Mouse (Mus musculus): ENCODE measurements around the gene Styxl1.

DNA sequence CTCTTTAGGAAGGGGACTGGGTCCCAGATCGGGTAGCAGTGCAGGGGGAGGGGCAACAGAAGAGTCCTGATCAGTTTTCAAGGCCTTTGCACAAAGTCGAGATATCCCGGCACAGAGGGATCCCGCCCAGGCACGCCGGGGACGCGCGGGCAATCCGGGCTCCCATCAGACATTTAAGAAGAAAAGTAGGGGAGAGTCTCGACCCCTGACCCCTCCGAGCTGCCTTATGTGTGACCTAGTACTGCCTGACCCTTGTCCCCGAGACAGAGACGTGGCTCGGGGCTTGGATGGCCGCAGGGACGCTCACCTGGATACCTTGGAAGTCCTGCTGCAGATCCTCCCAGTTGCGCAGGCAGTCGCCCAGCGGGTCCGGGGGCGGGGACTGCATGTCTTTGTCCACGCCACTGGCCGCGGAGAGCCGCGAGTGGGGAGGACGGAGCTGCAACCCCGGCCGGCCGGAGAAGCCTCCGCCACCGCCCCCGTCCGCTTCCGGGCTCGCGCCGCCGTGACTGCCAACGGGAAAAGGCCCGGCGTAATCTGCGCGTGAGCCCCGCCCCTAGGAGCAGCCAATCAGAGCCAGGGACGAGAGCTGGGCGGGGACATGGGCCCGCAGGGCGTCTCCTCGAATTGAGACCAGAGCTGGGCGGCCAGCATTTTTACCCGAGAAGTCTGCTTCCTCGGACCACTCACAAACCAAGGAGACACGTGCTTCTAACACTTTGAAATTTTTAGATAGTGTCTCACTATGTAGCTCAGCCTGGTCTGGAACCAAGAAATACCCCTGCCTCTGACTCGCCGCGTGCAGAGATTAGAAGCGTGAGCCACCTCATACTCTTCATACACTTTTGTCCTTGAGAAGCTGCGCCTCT, 34.2 kb downstream of the Styxl1 start, which contains the start of gene Tmem120a:
- TF ChIP-seq POLR2A (IDR thresholded peaks at IDR 0.05; ENCODE audit: insufficient read length, low read depth) (peak; percentile 83), CEBPB (IDR thresholded peaks at IDR 0.05; ENCODE audit: insufficient read depth, poor library complexity, severe bottlenecking) (no peak), USF1 (IDR thresholded peaks at IDR 0.05; ENCODE audit: low read depth) (no peak), SRF (IDR thresholded peaks at IDR 0.05; ENCODE audit: control insufficient read depth, insufficient read length, low read depth) (no peak), TCF12 (IDR thresholded peaks at IDR 0.05; ENCODE audit: insufficient read depth, poor library complexity, severe bottlenecking) (no peak), POLR2AphosphoS2 (IDR thresholded peaks at IDR 0.05; ENCODE audit: insufficient read length, low read depth) (peak; percentile 74), MAX (IDR thresholded peaks at IDR 0.05; ENCODE audit: low read depth) (no peak), REST (IDR thresholded peaks at IDR 0.05; ENCODE audit: insufficient read depth, insufficient read length) (no peak), MYOG (IDR thresholded peaks at IDR 0.05; ENCODE audit: control insufficient read depth in 1 of 3, insufficient read depth in 1 of 3, insufficient read length in 2 of 3, low read depth in 2 of 3) (no peak), TCF3 (IDR thresholded peaks at IDR 0.05; ENCODE audit: insufficient read length, low read depth) (no peak), E2F4 (IDR thresholded peaks at IDR 0.05; ENCODE audit: insufficient read depth) (no peak)

All from myocyte (in vitro differentiated cells).